Mouse (Mus musculus) heart, adult 2 months (tissue): Measurements from ENCODE around the gene Cx3cl1.

Source experiments
- CTCF ChIP-seq: fragments of 200-600 bp; IDR thresholded peaks from 2 replicates; pipeline ENCODE4 v1.8.1; 2022; ENCODE audit warnings: antibody characterized with exemption, mild to moderate bottlenecking, moderate library complexity
- EP300 ChIP-seq: fragments of 200-500 bp; IDR thresholded peaks from 2 replicates; pipeline ENCODE4 v1.6.1; 2011; ENCODE audit warnings: low read depth, low read length, control low read depth; ENCODE audit not compliant: insufficient read depth

DNA sequence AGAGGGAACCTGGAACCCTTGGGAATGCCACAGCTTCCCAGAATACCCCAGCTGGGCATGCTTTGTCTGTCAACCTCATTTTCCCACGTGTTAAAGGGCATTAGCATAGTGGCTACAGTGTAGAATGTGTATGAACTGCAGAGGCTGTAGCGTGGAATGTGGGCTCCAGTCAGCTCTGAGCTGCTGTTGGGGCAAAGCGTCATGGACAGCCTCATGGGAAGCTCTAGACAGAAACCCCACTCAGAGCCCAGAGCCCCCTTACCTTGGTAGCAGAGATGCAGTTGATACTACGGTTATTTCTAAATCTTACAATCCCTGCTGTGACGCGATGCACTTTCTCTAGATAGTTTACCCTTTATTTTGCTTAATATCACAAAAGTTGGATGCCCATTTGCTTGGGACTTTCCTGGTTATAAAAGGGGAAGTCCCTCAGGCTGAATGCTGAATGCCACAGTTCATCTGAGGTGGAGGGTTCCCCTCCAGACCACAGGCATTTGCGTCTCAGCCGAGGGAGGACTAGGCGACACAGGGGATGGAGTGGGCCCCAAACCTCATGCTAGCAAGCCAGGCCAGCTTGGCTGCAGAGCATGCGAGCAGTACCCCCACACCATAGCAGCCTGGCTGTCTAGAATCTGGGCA lies 7.2 kb downstream of the Cx3cl1 start:
- TF ChIP-seq CTCF (no peak), EP300 (no peak)
